Mouse (Mus musculus) spleen, adult 2 months (tissue): ENCODE results near the gene Slc10a7. TPM values are rescaled to one million over a fixed set of nuclear protein-coding genes. Genes with fewer than 3 reads are reported as not detected.

Source experiments
- DNase-seq, 2 experiments: peaks; one replicate each; pipeline versions ENCODE4 v3.0.0 to v3.0.0-alpha.2; 2012 to 2021; ENCODE audit warnings: low spot score in 2 of 2, low read depth in 1 of 2
- H3K27ac ChIP-seq: fragments of 200-500 bp; 2 replicates; pipeline ENCODE4 v1.5.1; 2012; ENCODE audit warnings: low read length, inconsistent platforms; ENCODE audit not compliant: insufficient read depth
- H3K27me3 ChIP-seq: fragments of 200-500 bp; 2 replicates; pipeline ENCODE4 v1.6.1; 2012; ENCODE audit warnings: mild to moderate bottlenecking, moderate library complexity, low read length, inconsistent platforms; ENCODE audit not compliant: control insufficient read depth, insufficient read depth
- H3K36me3 ChIP-seq: fragments of 200-500 bp; 2 replicates; pipeline ENCODE4 v1.6.1; 2012; ENCODE audit warnings: mild to moderate bottlenecking, low read length, inconsistent platforms; ENCODE audit not compliant: control insufficient read depth, insufficient read depth
- H3K4me1 ChIP-seq: fragments of 200-500 bp; 2 replicates; pipeline ENCODE4 v1.6.1; 2011; ENCODE audit warnings: inconsistent platforms; ENCODE audit not compliant: control insufficient read depth, insufficient read depth, insufficient read length
- H3K4me3 ChIP-seq: fragments of 200-500 bp; 2 replicates; pipeline ENCODE4 v1.5.1; 2011; ENCODE audit warnings: mild to moderate bottlenecking, inconsistent platforms; ENCODE audit not compliant: insufficient read depth, insufficient read length; ENCODE audit errors: extremely low read depth
- CTCF ChIP-seq: fragments of 200-500 bp; IDR thresholded peaks from 2 replicates; pipeline ENCODE4 v1.5.1; 2011; ENCODE audit warnings: mild to moderate bottlenecking, inconsistent platforms; ENCODE audit not compliant: insufficient read depth, insufficient read length, insufficient replicate concordance; ENCODE audit errors: extremely low read depth
- POLR2A ChIP-seq: fragments of 200-500 bp; IDR thresholded peaks from 2 replicates; pipeline ENCODE4 v1.6.1; 2011; ENCODE audit warnings: low read depth, low read length, inconsistent platforms
- WGBS: fragments of 180-500 bp; shearing (Covaris S2); methylation state at CpG from one replicate; pipeline ENCODE4 v1.1.7; 2018; 5-methylcytosine and 5-hydroxymethylcytosine counted together
- polyA plus RNA-seq: library from polyadenylated mRNA; depleted of rRNA; stranded (reverse); fragments of >200 nt; gene quantifications from 2 replicates; pipeline ENCODE4 v1.2.3, GENCODE M21; 2012

Gene Slc10a7
- polyA plus RNA-seq, 1 experiment, result 10.7 TPM

DNA sequence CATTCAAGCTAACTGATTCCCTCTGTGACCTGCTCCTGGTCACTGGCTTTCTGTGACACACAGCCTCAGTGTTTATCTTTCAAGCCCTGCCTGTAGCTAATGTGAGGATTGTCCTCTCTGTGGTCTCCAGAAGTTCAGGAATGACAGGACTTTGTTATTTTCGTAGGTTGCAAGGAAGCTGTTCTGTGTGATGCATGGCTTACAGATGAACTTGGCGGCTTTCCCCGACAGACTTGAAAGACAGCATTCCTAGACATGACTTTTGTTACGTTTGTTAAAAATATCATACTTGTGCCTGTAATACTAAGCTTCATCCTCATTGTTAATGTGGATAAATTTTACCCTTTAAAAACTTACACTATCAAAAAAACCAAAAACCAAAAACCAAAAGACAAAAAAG is 138.7 kb downstream of the Slc10a7 start:
- DNase-seq, result no peak
- H3K27ac ChIP-seq, result no peak overlapping the region
- no peaks in the 10 kb centered on the region for H3K36me3 ChIP-seq
- no peaks in the 10 kb centered on the region for H3K4me1 ChIP-seq
- 90% methylated on average over 4 of the region's 4 CpGs for WGBS
- TF ChIP-seq POLR2A, result no peak
- TF ChIP-seq CTCF, result no peak
- no peaks in the 10 kb centered on the region for H3K27me3 ChIP-seq
- H3K4me3 ChIP-seq, result no peak overlapping the region

DNA sequence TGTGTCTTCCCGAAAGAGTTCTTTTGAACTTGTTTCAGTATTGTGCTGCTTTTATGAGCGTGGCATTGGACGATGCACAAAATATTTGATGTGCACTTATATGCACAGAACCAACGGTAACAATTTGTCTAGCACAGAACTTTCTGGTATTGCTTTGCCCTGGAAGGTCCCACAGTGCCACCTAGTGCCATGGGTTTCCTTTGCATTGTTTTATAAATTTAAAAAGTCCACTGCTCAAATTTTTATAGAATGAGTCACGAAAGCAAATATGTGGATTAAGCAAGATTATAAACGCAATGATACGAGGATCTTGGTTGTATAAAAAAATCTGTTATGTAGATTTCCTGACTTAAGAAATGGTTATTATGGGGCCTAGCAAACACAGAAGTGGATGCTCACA is 139.8 kb downstream of the Slc10a7 start:
- TF ChIP-seq CTCF (peak; percentile 39; the same call in 1 of the 2 replicates), POLR2A (no peak)
- H3K27me3 ChIP-seq, result no peaks in the 10 kb centered on the region
- no peak overlapping the region for H3K4me3 ChIP-seq
- no peaks in the 10 kb centered on the region for H3K36me3 ChIP-seq
- no peaks in the 10 kb centered on the region for H3K4me1 ChIP-seq
- DNase-seq, result peak; percentile 29 to 74
- H3K27ac ChIP-seq, result no peak overlapping the region
- 57% methylated on average over 7 of the region's 7 CpGs for WGBS

DNA sequence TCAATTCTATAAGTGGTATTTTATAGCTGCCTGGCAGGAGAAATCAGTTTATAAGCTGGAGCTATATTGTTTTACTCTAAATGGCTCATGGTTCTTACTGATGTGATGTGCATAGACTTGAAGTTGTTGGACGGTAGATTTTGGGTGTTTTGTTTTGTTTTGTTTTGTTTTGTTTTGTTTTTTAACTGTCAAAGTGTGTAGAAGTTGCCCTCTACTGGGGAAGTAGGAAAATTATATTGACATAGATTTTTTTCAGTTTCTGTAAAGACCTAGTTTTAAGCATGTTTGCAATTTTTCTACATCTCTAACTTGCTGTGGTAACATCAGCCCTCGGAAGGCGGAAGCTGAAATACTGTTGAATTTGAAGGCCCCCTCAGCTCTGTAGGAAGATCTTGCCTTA is 142.5 kb downstream of the Slc10a7 start:
- H3K36me3 ChIP-seq, result no peaks in the 10 kb centered on the region
- WGBS, result 80% methylated on average over 3 of the region's 3 CpGs
- H3K4me1 ChIP-seq, result no peaks in the 10 kb centered on the region
- H3K27ac ChIP-seq, result no peak overlapping the region
- no peak overlapping the region for H3K4me3 ChIP-seq
- no peak for DNase-seq
- TF ChIP-seq CTCF (no peak), POLR2A (no peak)
- H3K27me3 ChIP-seq, result no peaks in the 10 kb centered on the region

DNA sequence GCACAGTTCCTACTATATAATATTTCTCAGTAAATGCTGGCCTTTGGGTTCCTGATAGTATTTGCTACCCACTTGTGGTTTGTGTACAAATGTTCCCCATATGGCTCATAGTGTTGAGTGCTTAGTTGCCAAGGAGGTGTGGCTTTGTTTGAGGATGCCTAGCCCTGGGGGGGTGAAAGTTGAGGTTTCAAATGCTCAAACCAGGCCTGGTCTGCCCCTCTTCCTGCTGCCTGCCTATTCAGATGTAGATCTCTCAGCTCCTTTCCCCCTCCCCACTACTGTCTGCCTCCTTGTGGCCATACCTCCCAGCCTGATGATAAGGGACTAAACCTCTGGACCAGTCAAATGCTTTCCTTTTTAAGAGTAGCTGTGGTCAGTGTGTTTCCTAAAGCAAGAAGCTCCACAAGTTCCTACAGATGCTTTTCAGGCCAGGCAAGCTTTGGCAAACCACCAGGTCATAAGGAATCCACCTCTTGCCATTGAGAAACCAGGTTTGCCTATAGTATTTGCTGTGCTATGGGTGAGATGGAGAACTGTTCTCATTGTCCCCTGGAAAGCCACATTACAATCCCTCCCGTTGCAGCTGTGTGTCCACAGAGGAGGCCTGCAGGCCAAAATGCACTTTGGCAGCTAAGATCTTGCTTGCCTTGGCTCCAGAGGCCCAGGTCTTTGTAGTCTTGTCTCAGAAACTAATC is 146.4 kb downstream of the Slc10a7 start:
- no peaks in the 10 kb centered on the region for H3K36me3 ChIP-seq
- no peaks in the 10 kb centered on the region for H3K27me3 ChIP-seq
- DNase-seq, result no peak
- H3K4me3 ChIP-seq, result no peak overlapping the region
- no peaks in the 10 kb centered on the region for H3K4me1 ChIP-seq
- TF ChIP-seq POLR2A (no peak), CTCF (no peak)
- 95% methylated on average over 1 of the region's 1 CpGs for WGBS
- no peak overlapping the region for H3K27ac ChIP-seq

GRCm38 (mm10) chr8:78656700-78657370 is 147.7 kb downstream of the Slc10a7 start:
- no peaks in the 10 kb centered on the region for H3K4me1 ChIP-seq
- no peak for DNase-seq
- no peak overlapping the region for H3K27ac ChIP-seq
- H3K36me3 ChIP-seq, result no peaks in the 10 kb centered on the region
- TF ChIP-seq CTCF (no peak), POLR2A (no peak)
- H3K4me3 ChIP-seq, result no peak overlapping the region
- WGBS, result 89% methylated on average over 10 of the region's 10 CpGs
- no peaks in the 10 kb centered on the region for H3K27me3 ChIP-seq

DNA sequence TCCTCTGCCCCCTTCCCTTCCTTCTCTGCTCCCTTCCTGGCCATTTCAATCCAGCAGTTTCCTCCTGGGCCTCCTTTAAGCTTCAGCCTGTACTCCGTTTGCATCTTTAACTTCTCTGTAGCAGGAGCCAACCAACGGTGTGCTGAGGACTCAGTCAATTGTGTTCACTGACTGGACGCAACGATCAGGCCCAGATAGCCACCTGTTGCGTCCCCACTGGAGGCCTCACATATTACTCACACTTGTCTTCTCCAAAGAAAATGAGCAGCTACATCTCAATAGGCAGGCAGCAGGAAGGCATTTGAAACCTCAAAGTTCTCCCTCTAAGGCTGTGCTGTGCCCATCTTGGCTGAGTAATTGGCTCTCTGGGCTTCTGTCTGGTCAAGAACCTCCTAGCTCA is 149.0 kb downstream of the Slc10a7 start:
- Histone ChIP-seq H3K27me3 (no peaks in the 10 kb centered on the region), H3K4me1 (no peaks in the 10 kb centered on the region), H3K4me3 (no peak overlapping the region), H3K36me3 (no peaks in the 10 kb centered on the region), H3K27ac (no peak overlapping the region)
- TF ChIP-seq POLR2A (no peak), CTCF (no peak)
- DNase-seq, result no peak
- WGBS, result 93% methylated on average over 5 of the region's 5 CpGs

DNA sequence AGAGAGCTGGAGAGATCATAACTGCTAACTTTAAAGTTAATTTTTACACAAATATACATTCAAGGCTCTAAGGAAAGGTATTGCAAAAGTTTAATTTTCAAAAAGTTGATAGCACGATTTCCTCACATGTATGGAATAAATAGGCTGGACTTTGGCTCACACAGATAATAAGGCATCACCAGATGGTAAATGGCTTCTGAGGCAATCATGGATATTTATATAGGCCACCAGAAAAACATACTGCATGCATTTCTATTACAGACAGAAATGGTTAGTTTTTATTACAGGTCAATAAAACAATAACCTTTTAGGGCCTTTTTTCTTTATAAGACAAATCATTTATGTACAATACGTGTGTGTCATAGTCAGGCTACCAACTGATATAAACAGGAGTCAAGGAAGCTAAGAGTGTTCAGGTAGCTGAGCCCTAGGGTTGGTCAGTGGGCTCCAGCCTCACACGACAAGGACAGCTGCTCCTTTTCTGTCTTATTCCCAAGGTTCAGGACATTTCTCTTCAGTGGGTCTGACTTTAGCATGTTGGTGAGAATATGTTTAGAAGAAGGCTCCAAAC is 150.6 kb downstream of the Slc10a7 start:
- no peak for TF ChIP-seq POLR2A
- TF ChIP-seq CTCF, result no peak
- Histone ChIP-seq H3K36me3 (no peaks in the 10 kb centered on the region), H3K27ac (no peak overlapping the region), H3K4me3 (no peak overlapping the region), H3K4me1 (no peaks in the 10 kb centered on the region), H3K27me3 (no peaks in the 10 kb centered on the region)
- DNase-seq, result no peak
- 96% methylated on average over 3 of the region's 3 CpGs for WGBS
